ENCODE assay signal across 34 mouse cellular contexts in the genomic region with DNA sequence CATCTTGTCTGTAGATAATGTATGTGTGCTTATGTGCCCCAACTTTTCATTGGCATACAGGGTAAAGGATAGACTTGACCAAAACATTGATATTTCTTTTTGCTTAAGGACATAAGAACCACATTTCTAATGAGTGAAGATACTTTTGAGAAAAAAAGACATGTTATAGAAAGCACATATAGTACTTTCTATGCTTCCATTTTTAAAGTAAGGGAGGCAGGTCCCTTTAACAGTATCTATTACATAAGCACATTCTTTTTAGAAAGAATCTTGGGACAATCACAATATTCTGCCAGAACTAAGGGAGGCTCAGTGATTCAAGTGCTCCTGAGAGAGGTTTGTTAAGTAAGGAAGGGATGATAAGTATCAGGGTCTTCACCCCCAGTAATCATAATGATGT. TPM values are rescaled to one million over a fixed set of nuclear protein-coding genes. Genes with fewer than 3 reads are reported as not detected.
"Had no signal": no experiment of that assay in that cellular context is flagged by ENCODE, and none has a peak within 500 bp of the region (broad histone marks: within the 10 kb centered on the region; RNA-seq: fewer than 3 reads in every experiment).

4932429P05Rik (plus strand) TSS at position 301 of the 400 bp plus-strand sequence.

- DNase-seq: cerebellum, adult 8-10 months; cerebellum, adult 9-10 months; cerebellum, adult 9-11 months; cerebellum, postnatal 10 days; cerebellum, postnatal 14 days; cerebellum, postnatal 25 days; cerebellum, postnatal 36 days; embryo, embryonic 11 days; forebrain, postnatal 0 days; gastrocnemius, adult 2 months; gastrocnemius, postnatal 10 days; gastrocnemius, postnatal 14 days; gastrocnemius, postnatal 25 days; gastrocnemius, postnatal 36 days; heart, adult 11 months; heart, adult 18-20 months; heart, adult 2 months had no signal

- H3K27me3 ChIP-seq: embryonic facial prominence, embryonic 12.5 days; embryonic facial prominence, embryonic 13.5 days; embryonic facial prominence, embryonic 15.5 days; forebrain, embryonic 12.5 days; forebrain, embryonic 13.5 days; forebrain, embryonic 15.5 days had no signal

- H3K4me1 ChIP-seq: embryonic facial prominence, embryonic 10.5 days; embryonic facial prominence, embryonic 12.5 days; embryonic facial prominence, embryonic 13.5 days; embryonic facial prominence, embryonic 15.5 days; forebrain, embryonic 10.5 days; forebrain, embryonic 12.5 days; forebrain, embryonic 13.5 days; forebrain, embryonic 15.5 days had no signal

- H3K4me3 ChIP-seq: embryonic facial prominence, embryonic 10.5 days; embryonic facial prominence, embryonic 12.5 days; embryonic facial prominence, embryonic 13.5 days; embryonic facial prominence, embryonic 15.5 days; erythroblast, embryonic 14.5 days; forebrain, embryonic 10.5 days; forebrain, embryonic 12.5 days; forebrain, embryonic 13.5 days; forebrain, embryonic 15.5 days; gastrocnemius, adult 2 months; heart, adult 2 months had no signal

- H3K36me3 ChIP-seq: embryonic facial prominence, embryonic 10.5 days; embryonic facial prominence, embryonic 12.5 days; embryonic facial prominence, embryonic 13.5 days; embryonic facial prominence, embryonic 15.5 days; forebrain, embryonic 10.5 days; forebrain, embryonic 12.5 days; forebrain, embryonic 15.5 days had no signal

- H3K27ac ChIP-seq: embryonic facial prominence, embryonic 10.5 days; embryonic facial prominence, embryonic 12.5 days; embryonic facial prominence, embryonic 13.5 days; embryonic facial prominence, embryonic 15.5 days; forebrain, embryonic 10.5 days; forebrain, embryonic 12.5 days; forebrain, embryonic 13.5 days; forebrain, embryonic 15.5 days; gastrocnemius, adult 2 months; heart, adult 2 months had no signal

RNA-seq across cellular contexts. Expression of gene 4932429P05Rik, which starts in this region (rescaled TPM):
- polyA plus RNA-seq: cortical plate, adult 2 months; embryonic facial prominence, embryonic 10.5 days; embryonic facial prominence, embryonic 11.5 days; embryonic facial prominence, embryonic 12.5 days; embryonic facial prominence, embryonic 13.5 days; embryonic facial prominence, embryonic 14.5 days; embryonic facial prominence, embryonic 15.5 days; erythroblast, embryonic 14.5 days; forebrain, embryonic 10.5 days; forebrain, embryonic 11.5 days; forebrain, embryonic 12.5 days; forebrain, embryonic 13.5 days; forebrain, embryonic 14.5 days; forebrain, embryonic 15.5 days; forebrain, embryonic 16.5 days; forebrain, postnatal 0 days; frontal cortex, adult 2 months; gonadal fat pad, adult 2 months; heart, adult 2 months had no signal
